Mouse (Mus musculus) lung, postnatal 0 days (tissue): ENCODE measurements at regions not wholly inside any gene's neighbourhood (a gene's known extent, or its start where the extent isn't known, plus 50 kb on each side); places are given as distances from the start of the nearest gene placed in this dataset.

ENCODE experiments used
- CTCF ChIP-seq: IDR thresholded peaks from 2 replicates; pipeline ENCODE4 v1.5.1; 2016; ENCODE audit warnings: antibody characterized with exemption, mild to moderate bottlenecking
- EP300 ChIP-seq: IDR thresholded peaks from 2 replicates; pipeline ENCODE4 v1.6.1; 2016; ENCODE audit warnings: antibody characterized with exemption, mild to moderate bottlenecking, control low read depth

DNA sequence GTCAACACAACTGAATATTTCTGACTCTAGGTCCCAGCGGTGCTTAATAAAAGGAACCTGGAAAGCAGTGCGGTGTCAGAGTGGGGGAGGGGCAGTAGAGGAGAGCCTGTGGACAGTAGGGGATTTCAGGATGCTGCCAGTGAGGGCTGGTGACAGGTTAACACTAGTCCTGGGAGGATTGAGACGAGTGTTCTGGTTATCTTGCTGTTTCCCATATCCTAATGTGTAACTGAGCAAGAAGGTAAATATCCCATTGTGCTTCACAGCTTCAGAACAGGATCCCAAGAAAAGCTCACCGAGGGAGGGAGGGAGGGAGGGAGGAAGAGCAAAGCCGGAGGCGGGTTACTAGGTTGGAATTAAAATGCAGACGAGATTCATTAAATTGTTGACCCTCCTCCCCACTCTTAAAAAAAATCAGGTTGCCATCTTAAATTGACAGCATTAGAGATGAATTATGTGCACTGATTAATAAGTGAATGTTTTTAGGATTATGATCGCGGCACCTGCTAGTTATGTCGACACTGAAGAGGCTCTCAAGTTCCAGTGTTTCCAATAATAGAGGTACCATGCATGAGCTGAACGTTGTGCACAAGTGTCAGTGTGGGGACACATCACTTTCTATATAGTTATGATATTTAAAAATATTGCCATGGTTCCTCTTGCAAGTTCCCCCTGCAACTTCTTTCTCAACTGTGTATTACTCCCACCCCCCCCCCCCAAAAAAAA lies 1053.3 kb downstream of the 5730522E02Rik start:
- TF ChIP-seq CTCF: no peak
- TF ChIP-seq EP300: no peak
